Mouse (Mus musculus) regulatory T cell (primary cell): ENCODE data around the gene Aars.
"Not testable (repeated sequence)": the region's sequence is repeated elsewhere in the genome, so short reads cannot be mapped to it uniquely, and the experiment has no call there.

ENCODE experiments used
- in situ Hi-C: fragments of 300-600 bp; cut with MboI, MseI; formaldehyde crosslinking; loops from one replicate; pipeline ENCODE4 v1.15.1; 2025; ENCODE audit warnings: high pct_unique_total_duplicates

Aars gene

GRCm38 (mm10) chr8:111032916-111033315 is at the start of gene Aars:
TSS of gene Aars (plus strand) at chr8:111033144.
- in situ Hi-C loops, result no loop called here

GRCm38 (mm10) chr8:110987805-110988744 is 44.9 kb upstream of the Aars start:
- in situ Hi-C loops, result no loop called here

GRCm38 (mm10) chr8:110990017-110990416 is 42.9 kb upstream of the Aars start:
- in situ Hi-C loops, result no loop called here

GRCm38 (mm10) chr8:110996641-110997430 is 36.1 kb upstream of the Aars start:
- in situ Hi-C loops, result no loop called here

GRCm38 (mm10) chr8:110997547-110998531 is 35.1 kb upstream of the Aars start, which contains the start of gene Ddx19a:
TSS of gene Ddx19a (minus strand) at chr8:110997800.
- in situ Hi-C loops, result no loop called here

GRCm38 (mm10) chr8:111010230-111010991 is 22.5 kb upstream of the Aars start:
- in situ Hi-C loops, result not testable (repeated sequence)

GRCm38 (mm10) chr8:111026609-111027008 is 6.3 kb upstream of the Aars start:
- in situ Hi-C loops, result not testable (repeated sequence)

- in situ Hi-C loops, result no loop called here
Measured at GRCm38 (mm10) chr8:111027391-111027937, 5.5 kb upstream of the Aars start.

- in situ Hi-C loops, result no loop called here
Measured at GRCm38 (mm10) chr8:111029589-111029988, 3.4 kb upstream of the Aars start.

- in situ Hi-C loops, result no loop called here
Measured at GRCm38 (mm10) chr8:111030045-111030444, 2.9 kb upstream of the Aars start.

GRCm38 (mm10) chr8:111031572-111031971 is 1.4 kb upstream of the Aars start, which contains the start of gene Ddx19b:
TSS of gene Ddx19b (minus strand) at chr8:111031751.
- in situ Hi-C loops, result no loop called here

GRCm38 (mm10) chr8:111033482-111034215 is 705 bp downstream of the Aars start:
- in situ Hi-C loops, result no loop called here

GRCm38 (mm10) chr8:111034276-111034675 is 1.3 kb downstream of the Aars start:
- in situ Hi-C loops, result no loop called here

- in situ Hi-C loops, result no loop called here
Measured at GRCm38 (mm10) chr8:111036591-111036990, 3.6 kb downstream of the Aars start.

GRCm38 (mm10) chr8:111042546-111042945 is 9.6 kb downstream of the Aars start:
- in situ Hi-C loops, result loop anchor here (10.0 kb wide), 1 partner anchor 228 kb away; no protein-coding TSS in a partner anchor

- in situ Hi-C loops, result loop anchor here (10.0 kb wide), 1 partner anchor 229 kb away; no protein-coding TSS in a partner anchor
Measured at GRCm38 (mm10) chr8:111044003-111044734, 11.2 kb downstream of the Aars start.

- in situ Hi-C loops, result loop anchor here (5.0 to 10.0 kb wide), 2 partner anchors 216 to 234 kb away; no protein-coding TSS in a partner anchor
Measured at GRCm38 (mm10) chr8:111048694-111049093, 15.8 kb downstream of the Aars start.

GRCm38 (mm10) chr8:111049106-111049505 is 16.2 kb downstream of the Aars start:
- in situ Hi-C loops, result loop anchor here (5.0 to 10.0 kb wide), 2 partner anchors 217 to 234 kb away; no protein-coding TSS in a partner anchor
